Mouse (Mus musculus): ENCODE measurements around the gene Bcas1. TPM values are rescaled to one million over a fixed set of nuclear protein-coding genes. Genes with fewer than 3 reads are reported as not detected.

Gene Bcas1
- polyA plus RNA-seq, 1 experiment = 2.9 TPM

GRCm38 (mm10) chr2:170436204-170436603 is 8.6 kb upstream of the Bcas1 start:
- Histone ChIP-seq H3K9ac (ENCODE audit: low read depth, poor library complexity, severe bottlenecking) (no peak overlapping the region), H3K4me1 (ENCODE audit: control insufficient read depth, insufficient read depth, low read length) (no peaks in the 10 kb centered on the region), H3K4me3 (ENCODE audit: low read depth, low read length) (no peak overlapping the region), H3K27ac (ENCODE audit: insufficient read depth, low read length) (no peak overlapping the region), H3K36me3 (ENCODE audit: control insufficient read depth, insufficient read depth, low read length, poor library complexity, severe bottlenecking) (no peaks in the 10 kb centered on the region), H3K9me3 (replicated peaks; ENCODE audit: control insufficient read depth, insufficient read depth, low read length, poor library complexity, severe bottlenecking) (no peaks in the 10 kb centered on the region), H3K27me3 (ENCODE audit: control insufficient read depth, insufficient read depth, low read length, poor library complexity, severe bottlenecking) (no peaks in the 10 kb centered on the region)
- TF ChIP-seq POLR2A (IDR thresholded peaks at IDR 0.05; ENCODE audit: insufficient read depth, low read length) (no peak), CTCF (IDR thresholded peaks at IDR 0.05; ENCODE audit: low read depth, low read length) (no peak), EP300 (IDR thresholded peaks at IDR 0.05; ENCODE audit: insufficient read depth, low read depth, low read length) (no peak)

DNA sequence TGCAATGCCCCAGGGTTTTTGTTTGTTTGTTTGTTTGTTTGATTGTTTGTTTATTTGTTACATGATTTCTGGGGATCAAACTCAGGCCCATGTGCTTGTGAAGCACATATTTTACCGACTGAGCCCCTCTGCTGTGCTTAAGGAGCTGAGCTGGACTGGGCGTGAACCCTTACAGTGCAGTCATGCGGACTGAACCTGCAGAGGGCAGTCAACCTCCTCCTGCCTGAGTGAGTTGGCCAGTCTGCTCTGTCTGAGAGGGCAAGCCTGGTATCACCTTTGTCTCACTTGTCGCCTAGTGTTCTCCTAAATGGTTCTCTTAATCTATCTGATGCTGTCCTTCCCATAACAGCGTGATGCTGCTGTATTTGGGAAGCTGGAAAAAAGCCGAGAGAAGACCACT is 4.5 kb upstream of the Bcas1 start:
- H3K36me3 ChIP-seq (ENCODE audit: control insufficient read depth, insufficient read depth, low read length, poor library complexity, severe bottlenecking) = no peaks in the 10 kb centered on the region
- no peak overlapping the region for H3K9ac ChIP-seq (ENCODE audit: low read depth, poor library complexity, severe bottlenecking)
- H3K9me3 ChIP-seq (replicated peaks; ENCODE audit: control insufficient read depth, insufficient read depth, low read length, poor library complexity, severe bottlenecking) = no peaks in the 10 kb centered on the region
- no peak overlapping the region for H3K4me3 ChIP-seq (ENCODE audit: low read depth, low read length)
- no peak overlapping the region for H3K27ac ChIP-seq (ENCODE audit: insufficient read depth, low read length)
- H3K4me1 ChIP-seq (ENCODE audit: control insufficient read depth, insufficient read depth, low read length) = no peaks in the 10 kb centered on the region
- no peaks in the 10 kb centered on the region for H3K27me3 ChIP-seq (ENCODE audit: control insufficient read depth, insufficient read depth, low read length, poor library complexity, severe bottlenecking)
- TF ChIP-seq POLR2A (IDR thresholded peaks at IDR 0.05; ENCODE audit: insufficient read depth, low read length) (no peak), CTCF (IDR thresholded peaks at IDR 0.05; ENCODE audit: low read depth, low read length) (peak; percentile 51), EP300 (IDR thresholded peaks at IDR 0.05; ENCODE audit: insufficient read depth, low read depth, low read length) (no peak)

DNA sequence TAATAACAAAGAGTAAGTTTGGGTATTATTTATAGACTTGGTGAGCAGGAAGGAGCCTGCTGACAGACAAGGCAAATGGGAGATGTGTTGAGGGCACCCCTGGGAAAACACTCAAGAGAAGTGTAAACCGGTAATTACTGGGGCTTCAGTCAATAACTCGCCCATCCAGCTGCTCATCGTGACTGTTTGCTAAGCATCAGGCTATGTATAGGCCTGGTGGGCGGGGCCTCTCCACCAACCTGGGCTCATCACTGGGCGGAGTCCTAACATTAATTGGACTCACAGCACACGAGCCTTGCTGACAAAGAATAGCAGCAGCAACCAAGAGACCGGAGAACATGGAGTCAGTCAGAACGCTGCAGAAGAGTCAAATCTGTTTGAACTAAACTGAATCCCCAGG is 1.3 kb upstream of the Bcas1 start:
- Histone ChIP-seq H3K9ac (ENCODE audit: low read depth, poor library complexity, severe bottlenecking) (no peak overlapping the region), H3K4me1 (ENCODE audit: control insufficient read depth, insufficient read depth, low read length) (no peaks in the 10 kb centered on the region), H3K9me3 (replicated peaks; ENCODE audit: control insufficient read depth, insufficient read depth, low read length, poor library complexity, severe bottlenecking) (no peaks in the 10 kb centered on the region), H3K27ac (ENCODE audit: insufficient read depth, low read length) (no peak overlapping the region), H3K27me3 (ENCODE audit: control insufficient read depth, insufficient read depth, low read length, poor library complexity, severe bottlenecking) (no peaks in the 10 kb centered on the region), H3K4me3 (ENCODE audit: low read depth, low read length) (no peak overlapping the region), H3K36me3 (ENCODE audit: control insufficient read depth, insufficient read depth, low read length, poor library complexity, severe bottlenecking) (no peaks in the 10 kb centered on the region)
- TF ChIP-seq CTCF (IDR thresholded peaks at IDR 0.05; ENCODE audit: low read depth, low read length) (no peak), EP300 (IDR thresholded peaks at IDR 0.05; ENCODE audit: insufficient read depth, low read depth, low read length) (no peak), POLR2A (IDR thresholded peaks at IDR 0.05; ENCODE audit: insufficient read depth, low read length) (no peak)

GRCm38 (mm10) chr2:170424131-170424530 is 3.5 kb downstream of the Bcas1 start:
- H3K27ac ChIP-seq (ENCODE audit: insufficient read depth, low read length) = no peak overlapping the region
- TF ChIP-seq POLR2A (IDR thresholded peaks at IDR 0.05; ENCODE audit: insufficient read depth, low read length) = no peak
- no peak for TF ChIP-seq CTCF (IDR thresholded peaks at IDR 0.05; ENCODE audit: low read depth, low read length)
- no peak for TF ChIP-seq EP300 (IDR thresholded peaks at IDR 0.05; ENCODE audit: insufficient read depth, low read depth, low read length)

GRCm38 (mm10) chr2:170421924-170422323 is 5.7 kb downstream of the Bcas1 start:
- Histone ChIP-seq H3K9me3 (replicated peaks; ENCODE audit: control insufficient read depth, insufficient read depth, low read length, poor library complexity, severe bottlenecking) (no peaks in the 10 kb centered on the region), H3K36me3 (ENCODE audit: control insufficient read depth, insufficient read depth, low read length, poor library complexity, severe bottlenecking) (no peaks in the 10 kb centered on the region), H3K27ac (ENCODE audit: insufficient read depth, low read length) (no peak overlapping the region), H3K9ac (ENCODE audit: low read depth, poor library complexity, severe bottlenecking) (no peak overlapping the region), H3K4me3 (ENCODE audit: low read depth, low read length) (no peak overlapping the region), H3K27me3 (ENCODE audit: control insufficient read depth, insufficient read depth, low read length, poor library complexity, severe bottlenecking) (no peaks in the 10 kb centered on the region), H3K4me1 (ENCODE audit: control insufficient read depth, insufficient read depth, low read length) (no peaks in the 10 kb centered on the region)
- TF ChIP-seq EP300 (IDR thresholded peaks at IDR 0.05; ENCODE audit: insufficient read depth, low read depth, low read length) = no peak
- no peak for TF ChIP-seq POLR2A (IDR thresholded peaks at IDR 0.05; ENCODE audit: insufficient read depth, low read length)
- peak; percentile 0 for TF ChIP-seq CTCF (IDR thresholded peaks at IDR 0.05; ENCODE audit: low read depth, low read length)

More at GRCm38 (mm10) chr2:170424131-170424530, 3.5 kb downstream of the Bcas1 start:
- H3K27me3 ChIP-seq (ENCODE audit: control insufficient read depth, insufficient read depth, low read length, poor library complexity, severe bottlenecking) = no peaks in the 10 kb centered on the region
- no peak overlapping the region for H3K9ac ChIP-seq (ENCODE audit: low read depth, poor library complexity, severe bottlenecking)
- H3K9me3 ChIP-seq (replicated peaks; ENCODE audit: control insufficient read depth, insufficient read depth, low read length, poor library complexity, severe bottlenecking) = no peaks in the 10 kb centered on the region
- H3K4me1 ChIP-seq (ENCODE audit: control insufficient read depth, insufficient read depth, low read length) = no peaks in the 10 kb centered on the region
- no peak overlapping the region for H3K4me3 ChIP-seq (ENCODE audit: low read depth, low read length)
- H3K36me3 ChIP-seq (ENCODE audit: control insufficient read depth, insufficient read depth, low read length, poor library complexity, severe bottlenecking) = no peaks in the 10 kb centered on the region

- H3K4me3 ChIP-seq (ENCODE audit: low read depth, low read length) = no peak overlapping the region
- no peaks in the 10 kb centered on the region for H3K27me3 ChIP-seq (ENCODE audit: control insufficient read depth, insufficient read depth, low read length, poor library complexity, severe bottlenecking)
- TF ChIP-seq CTCF (IDR thresholded peaks at IDR 0.05; ENCODE audit: low read depth, low read length) = peak; percentile 76
- TF ChIP-seq EP300 (IDR thresholded peaks at IDR 0.05; ENCODE audit: insufficient read depth, low read depth, low read length) = no peak
- no peak for TF ChIP-seq POLR2A (IDR thresholded peaks at IDR 0.05; ENCODE audit: insufficient read depth, low read length)
- H3K9me3 ChIP-seq (replicated peaks; ENCODE audit: control insufficient read depth, insufficient read depth, low read length, poor library complexity, severe bottlenecking) = no peaks in the 10 kb centered on the region
- no peaks in the 10 kb centered on the region for H3K36me3 ChIP-seq (ENCODE audit: control insufficient read depth, insufficient read depth, low read length, poor library complexity, severe bottlenecking)
- no peak overlapping the region for H3K27ac ChIP-seq (ENCODE audit: insufficient read depth, low read length)
- no peaks in the 10 kb centered on the region for H3K4me1 ChIP-seq (ENCODE audit: control insufficient read depth, insufficient read depth, low read length)
- H3K9ac ChIP-seq (ENCODE audit: low read depth, poor library complexity, severe bottlenecking) = no peak overlapping the region
These were observed 8.9 kb downstream of the Bcas1 start for GRCm38 (mm10) chr2:170418748-170419147.
